Mouse (Mus musculus) brain, embryonic 18.5 days (tissue): ENCODE data around the gene Sec13.
A peak's percentile ranks its signal among the peaks of the same experiment; 100 is the strongest.

Experiments used
- DNase-seq: peaks from one replicate; pipeline ENCODE4 v3.0.0-alpha.2; 2012; ENCODE audit warnings: low read depth, low spot score

Sec13 gene

GRCm38 (mm10) chr6:113712718-113713117 lies 27.8 kb downstream of the Sec13 start:
- no peak for DNase-seq

DNA sequence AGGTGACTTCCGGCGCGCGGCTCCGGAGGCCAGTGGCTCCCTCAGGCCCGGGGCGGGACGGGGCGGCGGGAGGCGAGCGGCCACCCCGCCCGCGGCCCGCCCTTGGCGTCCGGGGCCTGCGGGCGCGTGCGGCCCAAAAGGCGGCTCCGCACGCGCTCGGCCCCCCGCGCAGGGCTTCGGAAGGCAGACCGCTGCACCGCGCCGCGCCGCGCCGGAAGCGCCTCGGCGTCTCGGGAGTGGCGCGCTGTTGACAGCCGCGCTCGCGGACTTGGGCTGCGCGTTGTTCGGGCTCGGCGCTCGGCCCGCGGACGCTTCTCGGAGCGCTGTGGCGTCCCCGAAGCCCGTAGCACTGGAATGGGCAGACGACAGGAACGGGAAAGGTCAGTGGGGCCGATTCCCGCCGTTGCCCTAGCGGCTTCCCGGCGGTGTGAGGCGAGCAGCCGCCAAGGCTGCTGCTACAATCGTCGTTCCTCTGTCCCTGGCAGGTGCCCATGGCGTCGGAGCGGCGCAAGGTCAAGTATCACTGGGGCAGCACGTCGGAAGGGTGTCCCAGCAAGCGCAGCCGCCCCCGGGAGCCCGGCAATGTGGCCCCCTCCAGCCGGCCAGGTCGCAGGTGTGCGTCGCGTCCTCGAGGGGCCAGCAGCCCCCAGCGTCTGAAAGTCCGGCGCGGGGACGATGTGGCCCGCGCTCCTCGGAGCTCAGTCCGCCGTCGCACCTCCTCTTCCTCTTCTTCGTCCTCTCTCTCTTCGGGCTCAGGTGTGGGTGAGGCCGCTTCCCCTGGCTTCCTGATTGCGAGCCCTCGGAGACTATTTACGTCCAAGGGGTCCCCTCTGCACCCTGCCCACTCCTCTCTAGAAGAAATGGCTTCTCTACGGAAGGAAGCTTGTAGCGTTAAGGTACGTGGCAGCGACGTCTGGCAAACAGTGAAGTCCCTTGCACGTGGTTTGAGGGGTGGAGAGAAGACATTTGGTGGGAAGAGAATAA lies 43.0 kb downstream of the Sec13 start:
- DNase-seq: no peak

- peak; percentile 95 for DNase-seq
Measured at GRCm38 (mm10) chr6:113696582-113697221, 43.8 kb downstream of the Sec13 start, which contains the start of gene Tatdn2. Tatdn2 (plus strand) TSS chr6:113697050.

- no peak for DNase-seq
Measured at GRCm38 (mm10) chr6:113695766-113696355, 44.7 kb downstream of the Sec13 start.

GRCm38 (mm10) chr6:113695203-113695602 lies 45.3 kb downstream of the Sec13 start:
- DNase-seq: no peak

GRCm38 (mm10) chr6:113693377-113693776 lies 47.2 kb downstream of the Sec13 start:
- no peak for DNase-seq

DNA sequence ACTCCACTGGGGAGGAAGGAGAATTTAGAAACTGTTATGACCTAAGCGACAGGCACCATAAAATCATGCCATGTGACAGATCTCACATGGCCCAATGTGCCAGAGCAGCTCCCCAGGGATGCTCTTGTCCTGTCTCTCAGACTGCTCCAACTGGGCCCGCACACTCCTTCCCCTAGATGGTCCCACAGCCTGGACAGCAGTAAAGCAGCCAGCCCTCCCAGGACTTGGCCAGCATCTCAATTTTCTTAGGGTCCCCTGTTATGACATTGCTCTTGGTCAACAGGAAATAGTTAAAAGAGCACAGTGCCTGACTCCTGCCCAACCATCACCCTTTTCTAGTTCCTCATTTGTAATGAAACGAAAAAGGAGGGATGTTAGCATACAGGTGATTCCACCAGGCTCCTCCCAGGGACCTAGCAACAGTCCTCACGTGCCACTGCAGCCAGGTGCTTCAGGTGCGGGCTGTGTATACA lies 47.8 kb downstream of the Sec13 start:
- DNase-seq: no peak

GRCm38 (mm10) chr6:113691084-113691462 lies 49.5 kb downstream of the Sec13 start:
- no peak for DNase-seq

- no peak for DNase-seq
Measured at GRCm38 (mm10) chr6:113690400-113691083, 50.0 kb downstream of the Sec13 start.

GRCm38 (mm10) chr6:113690008-113690399 lies 50.5 kb downstream of the Sec13 start:
- no peak for DNase-seq

DNA sequence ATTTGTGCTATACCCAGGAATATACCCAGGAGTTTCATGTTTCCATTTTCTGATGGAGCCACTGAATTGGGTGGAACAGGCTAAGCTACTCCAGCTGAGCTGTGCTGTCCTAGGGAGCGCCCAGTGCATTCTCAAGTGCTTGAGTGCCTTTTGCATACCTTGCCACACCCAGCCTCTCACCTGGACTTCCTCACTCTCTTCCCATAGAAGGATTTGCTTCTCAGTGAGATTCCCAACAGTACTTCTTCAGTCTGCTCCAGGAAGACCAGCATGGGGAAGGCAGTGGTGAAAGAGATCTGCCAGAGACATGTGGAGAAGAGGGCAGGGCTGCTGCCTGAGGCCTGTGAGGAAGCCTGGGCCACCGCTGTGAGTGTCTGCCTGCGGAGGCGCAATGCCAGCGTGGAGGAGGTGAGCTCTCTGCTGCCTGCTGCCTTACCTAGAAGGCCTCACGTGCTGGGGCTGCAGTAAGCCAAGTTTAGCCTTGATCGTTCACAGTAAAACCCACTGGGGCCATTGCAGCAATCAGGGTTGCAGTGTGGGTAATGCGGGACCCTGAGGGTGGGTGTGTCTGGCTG lies 53.9 kb downstream of the Sec13 start:
- no peak for DNase-seq

- DNase-seq: no peak
Measured at GRCm38 (mm10) chr6:113683081-113683825, 57.3 kb downstream of the Sec13 start.

GRCm38 (mm10) chr6:113681271-113681670 lies 59.3 kb downstream of the Sec13 start:
- no peak for DNase-seq

GRCm38 (mm10) chr6:113679993-113680566 lies 60.5 kb downstream of the Sec13 start:
- no peak for DNase-seq

DNA sequence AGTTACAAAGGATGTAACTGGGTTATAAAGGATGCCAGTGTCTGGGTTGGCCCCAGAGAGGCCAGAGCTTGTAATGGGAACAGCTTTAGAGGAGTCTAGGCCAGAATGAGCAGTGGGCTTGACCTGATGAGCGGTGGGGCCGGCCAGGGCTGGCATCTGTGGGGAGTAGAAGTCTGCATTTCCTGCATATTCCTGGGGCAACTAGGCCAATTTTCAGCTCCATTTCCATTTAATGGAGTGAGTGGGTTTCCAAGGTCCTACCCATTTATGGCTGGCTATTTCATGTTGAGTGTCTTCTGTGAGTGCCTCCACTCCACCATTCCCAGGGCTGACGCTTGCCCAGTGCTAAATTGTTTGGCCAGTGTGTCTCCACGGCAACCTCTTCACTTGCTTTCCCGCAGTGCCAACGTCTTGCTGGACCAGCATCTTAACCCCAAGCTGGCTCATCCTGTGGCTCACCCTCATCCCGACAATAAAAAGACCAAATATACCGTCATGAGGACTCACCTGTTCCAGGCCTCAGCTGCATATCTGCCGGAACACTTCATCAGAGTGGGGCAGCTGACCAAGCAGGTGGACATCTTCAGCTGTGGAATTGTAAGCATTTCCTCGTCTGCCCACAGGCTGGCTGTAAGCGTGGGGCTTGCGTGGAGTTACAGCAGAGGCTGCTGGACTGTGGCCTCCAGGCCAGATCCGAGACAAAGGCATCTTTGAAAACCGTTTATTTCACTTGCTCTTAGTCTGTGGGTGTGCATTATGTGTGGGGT lies 62.1 kb downstream of the Sec13 start:
- DNase-seq: no peak
